Mouse (Mus musculus) testis, adult 2 months (tissue): ENCODE results near the gene Senp7.

ENCODE experiments used
- CTCF ChIP-seq: fragments of 200-500 bp; IDR thresholded peaks from 2 replicates; pipeline ENCODE4 v1.5.1; 2012; ENCODE audit warnings: low read depth, mild to moderate bottlenecking, inconsistent platforms, low read length, moderate library complexity; ENCODE audit not compliant: control insufficient read depth, insufficient read depth, insufficient replicate concordance
- POLR2A ChIP-seq: fragments of 200-500 bp; IDR thresholded peaks from 2 replicates; pipeline ENCODE4 v1.6.1; 2012; ENCODE audit warnings: low read depth, mild to moderate bottlenecking, inconsistent platforms, low read length, moderate library complexity; ENCODE audit not compliant: control insufficient read depth

DNA sequence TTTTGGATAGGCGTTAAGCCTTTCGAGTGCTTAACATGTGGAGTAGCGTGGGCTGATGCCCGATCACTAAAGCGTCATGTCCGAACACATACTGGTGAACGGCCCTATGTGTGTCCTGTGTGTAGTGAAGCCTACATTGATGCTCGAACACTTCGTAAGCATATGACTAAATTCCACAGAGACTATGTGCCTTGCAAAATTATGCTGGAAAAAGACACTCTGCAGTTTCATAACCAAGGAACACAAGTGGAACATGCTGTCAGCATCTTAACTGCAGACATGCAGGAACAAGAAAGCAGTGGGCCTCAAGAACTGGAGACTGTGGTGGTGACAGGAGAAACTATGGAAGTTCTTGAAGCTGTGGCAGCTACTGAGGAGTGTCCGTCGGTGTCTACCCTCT lies 41.3 kb upstream of the Senp7 start:
- TF ChIP-seq POLR2A: no peak
- TF ChIP-seq CTCF: no peak
